Mouse (Mus musculus): ENCODE data around the gene Arhgef28. TPM values are rescaled to one million over a fixed set of nuclear protein-coding genes. Genes with fewer than 3 reads are reported as not detected.
"Not testable (repeated sequence)": the region's sequence is repeated elsewhere in the genome, so short reads cannot be mapped to it uniquely, and the experiment has no call there.

Arhgef28 gene
- polyA plus RNA-seq, 1 experiment from 2014 or later = 10.8 TPM

GRCm38 (mm10) chr13:98115650-98116049 lies 90.6 kb downstream of the Arhgef28 start:
- no peak for ATAC-seq (ENCODE audit: insufficient number of reproducible peaks, insufficient read depth, low FRiP score, low read depth)
- Histone ChIP-seq H3K27ac (replicated peaks in 1 of 2; ENCODE audit: control insufficient read depth in 1 of 2, insufficient read depth in 1 of 2, low read depth in 2 of 2, low read length in 2 of 2) (no peak overlapping the region), H3K4me3 (ENCODE audit: control insufficient read depth in 1 of 2, insufficient read depth in 1 of 2, low read depth in 1 of 2, low read length in 2 of 2) (no peak overlapping the region), H3K9me3 (ENCODE audit: control insufficient read depth, low read length) (no peaks in the 10 kb centered on the region), H3K4me2 (ENCODE audit: low read length) (no peak overlapping the region), H3K9ac (ENCODE audit: low read length) (no peak overlapping the region), H3K4me1 (ENCODE audit: control insufficient read depth in 2 of 2, insufficient read depth in 2 of 2, low read length in 2 of 2) (peaks cover 7 to 11% of the 10 kb centered on the region in 2 experiments; a peak in 2 of 4 replicates), H3K36me3 (ENCODE audit: control insufficient read depth, insufficient read depth, low read length) (no peaks in the 10 kb centered on the region), H3K27me3 (ENCODE audit: control insufficient read depth, insufficient read depth, low read length) (no peaks in the 10 kb centered on the region)
- WGBS = 62% methylated on average over 6 of the region's 6 CpGs

- Histone ChIP-seq H3K27me3 (ENCODE audit: control insufficient read depth, insufficient read depth, low read length) (no peaks in the 10 kb centered on the region), H3K36me3 (ENCODE audit: control insufficient read depth, insufficient read depth, low read length) (no peaks in the 10 kb centered on the region), H3K27ac (replicated peaks in 1 of 2; ENCODE audit: control insufficient read depth in 1 of 2, insufficient read depth in 1 of 2, low read depth in 2 of 2, low read length in 2 of 2) (no peak overlapping the region), H3K4me2 (ENCODE audit: low read length) (no peak overlapping the region), H3K4me3 (ENCODE audit: control insufficient read depth in 1 of 2, insufficient read depth in 1 of 2, low read depth in 1 of 2, low read length in 2 of 2) (no peak overlapping the region), H3K9ac (ENCODE audit: low read length) (no peak overlapping the region), H3K4me1 (ENCODE audit: control insufficient read depth in 2 of 2, insufficient read depth in 2 of 2, low read length in 2 of 2) (peaks cover 7 to 11% of the 10 kb centered on the region in 2 experiments; a peak in 2 of 4 replicates), H3K9me3 (ENCODE audit: control insufficient read depth, low read length) (no peaks in the 10 kb centered on the region)
- no peak for ATAC-seq (ENCODE audit: insufficient number of reproducible peaks, insufficient read depth, low FRiP score, low read depth)
- 73% methylated on average over 4 of the region's 4 CpGs for WGBS
These were observed 91.2 kb downstream of the Arhgef28 start for GRCm38 (mm10) chr13:98115051-98115450.

- H3K27ac ChIP-seq (replicated peaks in 1 of 2; ENCODE audit: control insufficient read depth in 1 of 2, insufficient read depth in 1 of 2, low read depth in 2 of 2, low read length in 2 of 2) = no peak overlapping the region
- 65% methylated on average over 7 of the region's 7 CpGs for WGBS
These were observed 93.3 kb downstream of the Arhgef28 start for GRCm38 (mm10) chr13:98112812-98113503.

GRCm38 (mm10) chr13:98111531-98111930 lies 94.7 kb downstream of the Arhgef28 start:
- no peak overlapping the region for H3K27ac ChIP-seq (replicated peaks in 1 of 2; ENCODE audit: control insufficient read depth in 1 of 2, insufficient read depth in 1 of 2, low read depth in 2 of 2, low read length in 2 of 2)
- no peak overlapping the region for H3K9ac ChIP-seq (ENCODE audit: low read length)
- no peak overlapping the region for H3K4me2 ChIP-seq (ENCODE audit: low read length)
- 87% methylated on average over 5 of the region's 5 CpGs for WGBS
- H3K4me1 ChIP-seq (ENCODE audit: control insufficient read depth in 2 of 2, insufficient read depth in 2 of 2, low read length in 2 of 2) = peaks cover 4 to 6% of the 10 kb centered on the region in 2 experiments; a peak in 2 of 4 replicates
- H3K36me3 ChIP-seq (ENCODE audit: control insufficient read depth, insufficient read depth, low read length) = no peaks in the 10 kb centered on the region
- H3K27me3 ChIP-seq (ENCODE audit: control insufficient read depth, insufficient read depth, low read length) = no peaks in the 10 kb centered on the region
- H3K9me3 ChIP-seq (ENCODE audit: control insufficient read depth, low read length) = no peaks in the 10 kb centered on the region
- H3K4me3 ChIP-seq (ENCODE audit: control insufficient read depth in 1 of 2, insufficient read depth in 1 of 2, low read depth in 1 of 2, low read length in 2 of 2) = no peak overlapping the region
- ATAC-seq (ENCODE audit: insufficient number of reproducible peaks, insufficient read depth, low FRiP score, low read depth) = no peak

More at GRCm38 (mm10) chr13:98112812-98113503, 93.3 kb downstream of the Arhgef28 start:
- Histone ChIP-seq H3K4me1 (ENCODE audit: control insufficient read depth in 2 of 2, insufficient read depth in 2 of 2, low read length in 2 of 2) (peaks cover 4 to 9% of the 10 kb centered on the region in 2 experiments; a peak in 2 of 4 replicates), H3K27me3 (ENCODE audit: control insufficient read depth, insufficient read depth, low read length) (no peaks in the 10 kb centered on the region), H3K9me3 (ENCODE audit: control insufficient read depth, low read length) (no peaks in the 10 kb centered on the region), H3K36me3 (ENCODE audit: control insufficient read depth, insufficient read depth, low read length) (no peaks in the 10 kb centered on the region), H3K9ac (ENCODE audit: low read length) (no peak overlapping the region), H3K4me3 (ENCODE audit: control insufficient read depth in 1 of 2, insufficient read depth in 1 of 2, low read depth in 1 of 2, low read length in 2 of 2) (no peak overlapping the region), H3K4me2 (ENCODE audit: low read length) (no peak overlapping the region)
- no peak for ATAC-seq (ENCODE audit: insufficient number of reproducible peaks, insufficient read depth, low FRiP score, low read depth)

DNA sequence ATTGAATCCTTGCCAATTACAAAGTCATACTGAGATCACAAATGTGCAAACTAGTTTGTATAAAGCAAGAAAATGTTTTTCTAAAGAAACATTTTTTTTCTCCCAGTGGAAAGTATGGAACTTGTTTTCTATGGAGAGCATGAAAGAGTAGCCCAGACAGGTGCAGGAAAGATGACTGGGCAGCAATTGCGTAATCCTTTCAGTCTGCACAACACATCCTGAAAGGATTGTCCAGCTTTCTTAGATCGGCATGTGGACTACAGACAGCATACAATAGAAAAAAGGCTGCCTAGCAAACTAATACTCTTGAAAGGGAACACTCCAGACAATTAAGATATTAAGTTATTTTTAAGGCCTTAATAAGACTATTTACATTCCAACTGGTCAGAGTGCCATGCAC lies 95.2 kb downstream of the Arhgef28 start:
- H3K9ac ChIP-seq (ENCODE audit: low read length) = no peak overlapping the region
- H3K4me3 ChIP-seq (ENCODE audit: control insufficient read depth in 1 of 2, insufficient read depth in 1 of 2, low read depth in 1 of 2, low read length in 2 of 2) = no peak overlapping the region
- H3K4me2 ChIP-seq (ENCODE audit: low read length) = no peak overlapping the region
- H3K27me3 ChIP-seq (ENCODE audit: control insufficient read depth, insufficient read depth, low read length) = no peaks in the 10 kb centered on the region
- no peak for ATAC-seq (ENCODE audit: insufficient number of reproducible peaks, insufficient read depth, low FRiP score, low read depth)
- peaks cover 3% of the 10 kb centered on the region in 2 experiments; a peak in 2 of 4 replicates for H3K4me1 ChIP-seq (ENCODE audit: control insufficient read depth in 2 of 2, insufficient read depth in 2 of 2, low read length in 2 of 2)
- H3K27ac ChIP-seq (replicated peaks in 1 of 2; ENCODE audit: control insufficient read depth in 1 of 2, insufficient read depth in 1 of 2, low read depth in 2 of 2, low read length in 2 of 2) = no peak overlapping the region
- 68% methylated on average over 2 of the region's 2 CpGs for WGBS
- no peaks in the 10 kb centered on the region for H3K9me3 ChIP-seq (ENCODE audit: control insufficient read depth, low read length)
- no peaks in the 10 kb centered on the region for H3K36me3 ChIP-seq (ENCODE audit: control insufficient read depth, insufficient read depth, low read length)

DNA sequence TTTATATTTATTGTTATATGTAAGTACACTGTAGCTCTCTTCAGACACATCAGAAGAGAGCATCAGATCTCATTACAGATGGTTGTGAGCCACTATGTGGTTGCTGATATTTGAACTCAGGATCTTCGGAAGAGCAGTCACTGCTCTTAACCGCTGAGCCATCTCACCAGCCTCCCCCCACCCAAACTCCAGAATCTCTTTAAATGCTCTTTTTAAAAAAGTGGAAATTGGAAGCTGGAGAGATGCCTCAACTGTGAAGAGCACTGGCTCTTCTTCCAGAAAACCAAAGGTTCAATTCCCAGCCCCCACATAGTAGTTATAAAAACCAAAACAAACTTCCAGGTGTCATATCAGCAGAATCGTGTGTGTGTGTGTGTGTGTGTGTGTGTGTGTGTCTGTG lies 97.8 kb downstream of the Arhgef28 start:
- H3K9ac ChIP-seq (ENCODE audit: low read length); H3K36me3 ChIP-seq (ENCODE audit: control insufficient read depth, insufficient read depth, low read length); H3K4me2 ChIP-seq (ENCODE audit: low read length); H3K27ac ChIP-seq (replicated peaks in 1 of 2; ENCODE audit: control insufficient read depth in 1 of 2, insufficient read depth in 1 of 2, low read depth in 2 of 2, low read length in 2 of 2); H3K27me3 ChIP-seq (ENCODE audit: control insufficient read depth, insufficient read depth, low read length); H3K4me3 ChIP-seq (ENCODE audit: control insufficient read depth in 1 of 2, insufficient read depth in 1 of 2, low read depth in 1 of 2, low read length in 2 of 2); H3K9me3 ChIP-seq (ENCODE audit: control insufficient read depth, low read length); ATAC-seq (ENCODE audit: insufficient number of reproducible peaks, insufficient read depth, low FRiP score, low read depth); H3K4me1 ChIP-seq (ENCODE audit: control insufficient read depth in 2 of 2, insufficient read depth in 2 of 2, low read length in 2 of 2): not testable (repeated sequence)
- WGBS = 80% methylated on average over 3 of the region's 3 CpGs

GRCm38 (mm10) chr13:98107621-98108020 lies 98.6 kb downstream of the Arhgef28 start:
- H3K9ac ChIP-seq (ENCODE audit: low read length) = no peak overlapping the region
- no peaks in the 10 kb centered on the region for H3K4me1 ChIP-seq (ENCODE audit: control insufficient read depth in 2 of 2, insufficient read depth in 2 of 2, low read length in 2 of 2)
- 0 out of 2 replicates have a peak, but pooled peaks cover 3% of the 10 kb centered on the region for H3K9me3 ChIP-seq (ENCODE audit: control insufficient read depth, low read length)
- H3K36me3 ChIP-seq (ENCODE audit: control insufficient read depth, insufficient read depth, low read length) = no peaks in the 10 kb centered on the region
- no peaks in the 10 kb centered on the region for H3K27me3 ChIP-seq (ENCODE audit: control insufficient read depth, insufficient read depth, low read length)
- no peak overlapping the region for H3K4me3 ChIP-seq (ENCODE audit: control insufficient read depth in 1 of 2, insufficient read depth in 1 of 2, low read depth in 1 of 2, low read length in 2 of 2)
- no peak for ATAC-seq (ENCODE audit: insufficient number of reproducible peaks, insufficient read depth, low FRiP score, low read depth)
- no peak overlapping the region for H3K4me2 ChIP-seq (ENCODE audit: low read length)
- WGBS = 65% methylated on average over 2 of the region's 2 CpGs
- no peak overlapping the region for H3K27ac ChIP-seq (replicated peaks in 1 of 2; ENCODE audit: control insufficient read depth in 1 of 2, insufficient read depth in 1 of 2, low read depth in 2 of 2, low read length in 2 of 2)

GRCm38 (mm10) chr13:98095966-98096365 lies 110.3 kb downstream of the Arhgef28 start:
- ATAC-seq (ENCODE audit: insufficient number of reproducible peaks, insufficient read depth, low FRiP score, low read depth) = no peak
- H3K27ac ChIP-seq (replicated peaks in 1 of 2; ENCODE audit: control insufficient read depth in 1 of 2, insufficient read depth in 1 of 2, low read depth in 2 of 2, low read length in 2 of 2) = no peak overlapping the region
- WGBS = 65% methylated on average over 4 of the region's 4 CpGs
- H3K4me2 ChIP-seq (ENCODE audit: low read length) = no peak overlapping the region
- no peaks in the 10 kb centered on the region for H3K36me3 ChIP-seq (ENCODE audit: control insufficient read depth, insufficient read depth, low read length)
- H3K4me3 ChIP-seq (ENCODE audit: control insufficient read depth in 1 of 2, insufficient read depth in 1 of 2, low read depth in 1 of 2, low read length in 2 of 2) = no peak overlapping the region
- H3K9ac ChIP-seq (ENCODE audit: low read length) = no peak overlapping the region
- no peaks in the 10 kb centered on the region for H3K27me3 ChIP-seq (ENCODE audit: control insufficient read depth, insufficient read depth, low read length)
- H3K9me3 ChIP-seq (ENCODE audit: control insufficient read depth, low read length) = no peaks in the 10 kb centered on the region
- no peaks in the 10 kb centered on the region for H3K4me1 ChIP-seq (ENCODE audit: control insufficient read depth in 2 of 2, insufficient read depth in 2 of 2, low read length in 2 of 2)
